Mouse (Mus musculus): ENCODE results near the gene Fbxo48. TPM values are rescaled to one million over a fixed set of nuclear protein-coding genes. Genes with fewer than 3 reads are reported as not detected.
A peak's percentile ranks its signal among the peaks of the same experiment; 100 is the strongest.

Gene Fbxo48
- polyA plus RNA-seq, 1 experiment from 2014 or later, result 1.3 TPM

DNA sequence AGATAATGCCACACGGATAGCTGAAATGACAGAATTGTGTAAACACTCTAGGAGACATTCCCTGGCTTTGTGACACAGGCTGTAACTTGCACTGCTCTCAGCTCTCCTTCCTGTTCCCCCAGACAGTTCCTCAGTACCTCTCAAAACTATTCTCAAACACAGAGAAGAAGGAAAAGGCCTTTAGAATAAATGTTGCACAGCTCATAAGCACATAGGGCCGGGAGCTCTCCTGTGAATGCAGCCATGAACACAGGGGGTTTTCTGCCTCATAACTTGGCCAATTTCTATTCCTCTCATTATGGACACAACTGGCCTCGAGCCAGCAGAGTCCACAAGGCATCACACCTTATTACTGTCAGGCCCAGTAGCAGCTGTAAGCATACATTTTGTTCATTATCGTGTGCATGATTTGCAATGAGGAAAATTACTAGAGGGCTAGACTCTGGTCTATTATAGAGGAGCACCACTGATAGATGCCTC lies 9.2 kb upstream of the Fbxo48 start:
- Histone ChIP-seq H3K4me3 (replicated peaks) (no peak overlapping the region), H3K4me2 (no peak overlapping the region), H3K4me1 (no peaks in the 10 kb centered on the region), H3K9me3 (replicated peaks) (no peaks in the 10 kb centered on the region), H3K27ac (no peak overlapping the region), H3K9ac (no peak overlapping the region), H3K36me3 (no peaks in the 10 kb centered on the region), H3K27me3 (no peaks in the 10 kb centered on the region)
- ATAC-seq (replicated peaks; ENCODE audit: low FRiP score), result no peak
- 70% methylated on average over 4 of the region's 4 CpGs for WGBS

- Histone ChIP-seq H3K9me3 (replicated peaks) (no peaks in the 10 kb centered on the region), H3K9ac (no peak overlapping the region), H3K4me1 (no peaks in the 10 kb centered on the region), H3K27ac (no peak overlapping the region), H3K4me3 (replicated peaks) (no peak overlapping the region), H3K27me3 (no peaks in the 10 kb centered on the region), H3K36me3 (no peaks in the 10 kb centered on the region), H3K4me2 (no peak overlapping the region)
- WGBS, result 82% methylated on average over 4 of the region's 4 CpGs
- no peak for ATAC-seq (replicated peaks; ENCODE audit: low FRiP score)
Measured at GRCm38 (mm10) chr11:16943016-16943415, 8.2 kb upstream of the Fbxo48 start.

- H3K9ac ChIP-seq, result no peak overlapping the region
- H3K27me3 ChIP-seq, result no peaks in the 10 kb centered on the region
- no peak overlapping the region for H3K4me3 ChIP-seq (replicated peaks)
- 20% methylated on average over 1 of the region's 1 CpGs for WGBS
- peaks cover 6% of the 10 kb centered on the region; the same call in 1 of the 2 replicates for H3K36me3 ChIP-seq
- no peaks in the 10 kb centered on the region for H3K9me3 ChIP-seq (replicated peaks)
- no peak overlapping the region for H3K4me2 ChIP-seq
- peaks cover 14% of the 10 kb centered on the region for H3K4me1 ChIP-seq
- no peak overlapping the region for H3K27ac ChIP-seq
- no peak for ATAC-seq (replicated peaks; ENCODE audit: low FRiP score)
Measured at GRCm38 (mm10) chr11:16948756-16949155, 2.4 kb upstream of the Fbxo48 start.

- Histone ChIP-seq H3K4me2 (peak overlapping the region; percentile 84), H3K4me3 (replicated peaks) (peak overlapping the region; percentile 62), H3K27me3 (no peaks in the 10 kb centered on the region), H3K27ac (peak overlapping the region; percentile 28; the same call in 1 of the 2 replicates), H3K9ac (peak overlapping the region; percentile 51), H3K9me3 (replicated peaks) (no peaks in the 10 kb centered on the region), H3K36me3 (peaks cover 6% of the 10 kb centered on the region; the same call in 1 of the 2 replicates), H3K4me1 (peaks cover 14% of the 10 kb centered on the region)
- 37% methylated on average over 13 of the region's 13 CpGs for WGBS
- ATAC-seq (replicated peaks; ENCODE audit: low FRiP score), result no peak
Measured at GRCm38 (mm10) chr11:16950226-16950975, 774 bp upstream of the Fbxo48 start.

- H3K4me2 ChIP-seq, result peak overlapping the region; percentile 84
- H3K9me3 ChIP-seq (replicated peaks), result no peaks in the 10 kb centered on the region
- H3K36me3 ChIP-seq, result peaks cover 6% of the 10 kb centered on the region
- H3K4me3 ChIP-seq (replicated peaks), result peak overlapping the region; percentile 62
- H3K4me1 ChIP-seq, result peaks cover 14% of the 10 kb centered on the region
- H3K9ac ChIP-seq, result peak overlapping the region; percentile 63
- no peak; the same call in 1 of the 2 replicates for ATAC-seq (replicated peaks; ENCODE audit: low FRiP score)
- WGBS, result 7% methylated on average over 9 of the region's 9 CpGs
- H3K27me3 ChIP-seq, result no peaks in the 10 kb centered on the region
- H3K27ac ChIP-seq, result peak overlapping the region; percentile 57
Measured at GRCm38 (mm10) chr11:16951761-16952010, 511 bp downstream of the Fbxo48 start.

GRCm38 (mm10) chr11:16956115-16956862 lies 5.1 kb downstream of the Fbxo48 start:
- 84% methylated on average over 6 of the region's 6 CpGs for WGBS
- Histone ChIP-seq H3K4me1 (peaks cover 5% of the 10 kb centered on the region), H3K4me3 (replicated peaks) (no peak overlapping the region), H3K36me3 (peaks cover 6% of the 10 kb centered on the region), H3K27me3 (no peaks in the 10 kb centered on the region), H3K9ac (no peak overlapping the region), H3K4me2 (no peak overlapping the region), H3K9me3 (replicated peaks) (no peaks in the 10 kb centered on the region), H3K27ac (no peak overlapping the region)
- no peak for ATAC-seq (replicated peaks; ENCODE audit: low FRiP score)

DNA sequence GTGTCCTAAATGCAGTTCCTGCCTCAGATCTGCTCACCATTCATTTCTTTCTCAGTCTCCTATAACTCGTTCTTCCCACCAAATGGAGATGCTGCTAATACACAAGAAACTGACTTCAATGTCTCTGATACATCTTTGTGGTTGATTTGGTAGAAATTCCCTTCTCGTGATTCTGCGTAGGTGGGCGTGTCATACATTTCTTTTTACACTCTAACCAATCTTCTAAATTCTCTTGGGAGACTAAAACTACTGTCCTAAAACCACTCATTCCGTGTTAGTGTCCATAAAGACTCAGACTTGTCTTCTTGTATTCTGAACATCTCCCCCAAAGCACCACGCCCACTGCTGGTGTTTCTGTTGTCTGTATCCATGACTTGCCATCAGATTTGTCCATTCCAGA lies 5.9 kb downstream of the Fbxo48 start:
- Histone ChIP-seq H3K9me3 (replicated peaks) (no peaks in the 10 kb centered on the region), H3K27ac (no peak overlapping the region), H3K4me1 (no peaks in the 10 kb centered on the region), H3K36me3 (peaks cover 6% of the 10 kb centered on the region), H3K4me2 (no peak overlapping the region), H3K27me3 (no peaks in the 10 kb centered on the region), H3K9ac (no peak overlapping the region), H3K4me3 (replicated peaks) (no peak overlapping the region)
- no peak for ATAC-seq (replicated peaks; ENCODE audit: low FRiP score)
- WGBS, result 93% methylated on average over 6 of the region's 6 CpGs

DNA sequence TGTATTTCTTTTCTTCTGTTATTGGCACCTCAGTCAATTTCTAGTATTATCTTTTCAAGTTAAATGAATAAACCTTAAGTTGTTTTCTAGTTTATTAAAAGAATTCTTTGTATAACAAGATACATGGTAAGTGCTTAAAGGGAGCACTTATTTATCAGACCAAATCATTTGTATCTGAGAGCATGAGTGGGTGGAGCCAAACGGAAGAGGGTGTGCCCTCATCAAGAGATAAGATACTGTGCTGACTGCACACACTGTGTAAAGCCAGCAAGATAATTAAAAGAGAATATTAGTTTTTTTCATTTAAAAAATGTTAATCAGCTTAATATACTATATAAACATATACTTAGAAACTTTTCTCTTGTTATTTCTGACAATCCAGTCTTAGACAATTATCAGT lies 7.3 kb downstream of the Fbxo48 start:
- no peaks in the 10 kb centered on the region for H3K27me3 ChIP-seq
- whole genome bisulfite sequencing, result 81% methylated on average over 1 of the region's 1 CpGs
- ATAC-seq (replicated peaks; ENCODE audit: low FRiP score), result no peak
- peaks cover 1% of the 10 kb centered on the region for H3K36me3 ChIP-seq
- H3K4me3 ChIP-seq (replicated peaks), result no peak overlapping the region
- no peaks in the 10 kb centered on the region for H3K4me1 ChIP-seq
- no peak overlapping the region for H3K27ac ChIP-seq
- H3K9ac ChIP-seq, result no peak overlapping the region
- H3K9me3 ChIP-seq (replicated peaks), result no peaks in the 10 kb centered on the region
- H3K4me2 ChIP-seq, result no peak overlapping the region

DNA sequence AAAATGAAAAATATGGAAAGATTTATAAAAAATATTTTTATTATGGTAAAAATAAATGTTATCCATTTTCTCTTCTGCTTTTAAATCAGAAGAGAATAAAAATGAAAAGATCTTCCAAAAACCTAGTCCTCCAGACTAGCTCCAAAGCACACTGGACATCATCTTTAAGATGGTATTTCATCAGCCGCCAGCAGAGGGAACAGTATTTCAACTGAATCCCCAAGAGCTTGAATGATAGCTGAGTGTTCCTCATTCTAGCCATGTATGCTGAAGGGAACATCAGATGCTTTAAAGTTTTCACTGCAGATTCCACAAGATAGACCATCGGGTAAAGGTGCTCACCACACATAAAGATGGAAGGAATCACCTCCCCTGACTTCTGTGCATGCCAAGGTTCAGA lies 16.6 kb downstream of the Fbxo48 start:
- H3K9ac ChIP-seq, result no peak overlapping the region
- no peak overlapping the region for H3K4me3 ChIP-seq (replicated peaks)
- no peak overlapping the region for H3K27ac ChIP-seq
- no peak for ATAC-seq (replicated peaks; ENCODE audit: low FRiP score)
- no peak overlapping the region for H3K4me2 ChIP-seq
- no peaks in the 10 kb centered on the region for H3K9me3 ChIP-seq (replicated peaks)
- no peaks in the 10 kb centered on the region for H3K36me3 ChIP-seq
- no peaks in the 10 kb centered on the region for H3K27me3 ChIP-seq
- no peaks in the 10 kb centered on the region for H3K4me1 ChIP-seq
- WGBS, result 45% methylated on average over 2 of the region's 2 CpGs

DNA sequence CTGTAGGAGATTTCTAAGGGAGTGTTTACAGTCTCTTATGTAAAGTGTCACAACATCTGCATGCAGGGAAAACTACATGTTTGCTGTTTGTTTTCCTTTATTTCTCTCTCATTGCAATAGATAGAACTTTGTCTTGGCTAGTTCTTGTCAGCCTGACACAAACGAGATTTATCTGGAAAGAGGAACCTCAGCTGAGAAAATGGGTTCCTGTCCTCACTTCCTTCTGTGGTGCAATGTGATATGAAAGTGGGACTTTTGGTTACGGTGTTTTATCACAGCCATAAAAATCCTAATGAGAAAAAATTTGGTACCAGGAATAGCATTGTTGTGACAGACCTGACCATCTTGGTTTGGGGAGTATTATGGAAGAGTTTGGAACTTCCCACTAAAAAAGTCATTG lies 18.5 kb downstream of the Fbxo48 start:
- no peak overlapping the region for H3K4me2 ChIP-seq
- WGBS, result 59% methylated on average over 2 of the region's 2 CpGs
- H3K4me3 ChIP-seq (replicated peaks), result no peak overlapping the region
- H3K27me3 ChIP-seq, result no peaks in the 10 kb centered on the region
- no peak overlapping the region for H3K9ac ChIP-seq
- H3K36me3 ChIP-seq, result no peaks in the 10 kb centered on the region
- no peak for ATAC-seq (replicated peaks; ENCODE audit: low FRiP score)
- H3K27ac ChIP-seq, result no peak overlapping the region
- no peaks in the 10 kb centered on the region for H3K4me1 ChIP-seq
- no peaks in the 10 kb centered on the region for H3K9me3 ChIP-seq (replicated peaks)

- Histone ChIP-seq H3K9me3 (replicated peaks) (no peaks in the 10 kb centered on the region), H3K27ac (no peak overlapping the region), H3K4me3 (replicated peaks) (no peak overlapping the region), H3K4me2 (no peak overlapping the region), H3K9ac (no peak overlapping the region), H3K36me3 (no peaks in the 10 kb centered on the region), H3K4me1 (no peaks in the 10 kb centered on the region), H3K27me3 (no peaks in the 10 kb centered on the region)
- ATAC-seq (replicated peaks; ENCODE audit: low FRiP score), result no peak
- WGBS, result 84% methylated on average over 3 of the region's 3 CpGs
Measured at GRCm38 (mm10) chr11:16972027-16972426, 20.9 kb downstream of the Fbxo48 start.

GRCm38 (mm10) chr11:16973086-16973485 lies 21.9 kb downstream of the Fbxo48 start:
- H3K4me1 ChIP-seq, result no peaks in the 10 kb centered on the region
- 79% methylated on average over 1 of the region's 1 CpGs for WGBS
- ATAC-seq (replicated peaks; ENCODE audit: low FRiP score), result no peak
- H3K9ac ChIP-seq, result no peak overlapping the region
- H3K27ac ChIP-seq, result no peak overlapping the region
- no peaks in the 10 kb centered on the region for H3K36me3 ChIP-seq
- no peaks in the 10 kb centered on the region for H3K9me3 ChIP-seq (replicated peaks)
- no peak overlapping the region for H3K4me3 ChIP-seq (replicated peaks)
- no peaks in the 10 kb centered on the region for H3K27me3 ChIP-seq
- no peak overlapping the region for H3K4me2 ChIP-seq

Measured in kidney, embryonic 15.5 days (tissue).